Mouse (Mus musculus): ENCODE measurements around the gene Elf4. TPM values are rescaled to one million over a fixed set of nuclear protein-coding genes. Genes with fewer than 3 reads are reported as not detected.
"Not testable (repeated sequence)": the region's sequence is repeated elsewhere in the genome, so short reads cannot be mapped to it uniquely, and the experiment has no call there.

The Elf4 gene
- polyA plus RNA-seq, 1 experiment from 2014 or later = 1.6 TPM

- Histone ChIP-seq H3K27me3 (peaks cover 42% of the 10 kb centered on the region), H3K4me1 (no peaks in the 10 kb centered on the region), H3K27ac (no peak overlapping the region), H3K4me3 (replicated peaks) (peak overlapping the region; percentile 41), H3K9ac (no peak overlapping the region), H3K9me3 (no peaks in the 10 kb centered on the region), H3K4me2 (peak overlapping the region; percentile 51), H3K36me3 (replicated peaks) (no peaks in the 10 kb centered on the region)
- 30% methylated on average over 21 of the region's 21 CpGs for WGBS
- 0 out of 2 replicates have a peak, but pooled peaks have one; percentile 36 for ATAC-seq (ENCODE audit: low FRiP score)
Measured at GRCm38 (mm10) chrX:48454495-48454878, 8.4 kb downstream of the Elf4 start.

DNA sequence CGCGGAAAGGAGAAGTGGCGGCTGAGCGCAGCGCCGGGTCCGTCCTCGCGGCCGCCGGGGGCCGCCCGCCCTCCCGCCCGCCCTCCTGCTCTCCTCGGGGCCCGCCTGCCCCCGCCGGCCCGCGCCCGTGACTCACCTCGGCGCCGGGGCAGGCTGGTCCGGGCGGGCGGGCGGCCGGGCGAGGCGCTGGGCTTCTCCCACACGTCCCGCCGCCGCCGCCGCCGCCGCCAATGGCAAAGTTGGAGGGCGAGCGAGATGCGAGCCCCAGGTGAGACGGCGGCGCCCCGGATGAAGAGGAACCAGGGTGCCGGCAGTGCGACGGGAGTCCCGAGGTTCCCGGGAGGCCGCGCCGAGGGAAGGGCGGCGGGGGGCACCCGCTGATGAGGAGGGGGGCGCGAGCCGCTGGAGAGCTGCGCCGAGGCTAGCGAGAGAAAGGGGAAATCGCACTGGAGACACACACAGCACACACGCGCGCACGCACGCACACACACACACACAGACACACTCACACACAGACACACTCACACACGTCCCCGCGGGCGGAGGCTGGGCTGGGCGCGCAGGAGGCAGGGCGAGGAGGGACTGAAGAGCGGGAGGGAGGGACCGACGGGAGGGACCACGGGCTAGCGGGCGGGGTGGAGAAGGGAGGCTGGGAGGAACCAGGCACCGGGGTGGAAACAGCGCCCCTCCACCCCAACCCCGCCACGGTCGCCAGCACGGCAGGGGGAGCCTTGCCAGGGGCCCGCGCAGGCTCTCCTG lies 9.0 kb downstream of the Elf4 start:
- 19% methylated on average over 42 of the region's 91 CpGs for WGBS
- Histone ChIP-seq H3K4me2 (peak overlapping the region; percentile 51), H3K4me3 (replicated peaks) (peak overlapping the region; percentile 41), H3K27ac (no peak overlapping the region), H3K4me1 (no peaks in the 10 kb centered on the region), H3K9ac (no peak overlapping the region; the same call in 1 of the 2 replicates), H3K27me3 (peaks cover 42% of the 10 kb centered on the region), H3K36me3 (replicated peaks) (no peaks in the 10 kb centered on the region), H3K9me3 (no peaks in the 10 kb centered on the region)
- ATAC-seq (ENCODE audit: low FRiP score) = peak; percentile 65; the same call in 1 of the 2 replicates

GRCm38 (mm10) chrX:48452931-48453673 lies 9.8 kb downstream of the Elf4 start:
- WGBS = 17% methylated on average over 42 of the region's 71 CpGs
- Histone ChIP-seq H3K9me3 (no peaks in the 10 kb centered on the region), H3K9ac (no peak overlapping the region), H3K36me3 (replicated peaks) (no peaks in the 10 kb centered on the region), H3K27me3 (peaks cover 42% of the 10 kb centered on the region), H3K4me3 (replicated peaks) (peak overlapping the region; percentile 41), H3K27ac (no peak overlapping the region), H3K4me2 (peak overlapping the region; percentile 51), H3K4me1 (no peaks in the 10 kb centered on the region)
- no peak; the same call in 1 of the 2 replicates for ATAC-seq (ENCODE audit: low FRiP score)

GRCm38 (mm10) chrX:48452231-48452890 lies 10.6 kb downstream of the Elf4 start:
- no peak for ATAC-seq (ENCODE audit: low FRiP score)
- Histone ChIP-seq H3K4me2 (peak overlapping the region; percentile 51), H3K4me1 (no peaks in the 10 kb centered on the region), H3K9me3 (no peaks in the 10 kb centered on the region), H3K4me3 (replicated peaks) (peak overlapping the region; percentile 41), H3K27ac (no peak overlapping the region), H3K9ac (no peak overlapping the region), H3K27me3 (peaks cover 42% of the 10 kb centered on the region), H3K36me3 (replicated peaks) (no peaks in the 10 kb centered on the region)
- WGBS = 39% methylated on average over 9 of the region's 9 CpGs

DNA sequence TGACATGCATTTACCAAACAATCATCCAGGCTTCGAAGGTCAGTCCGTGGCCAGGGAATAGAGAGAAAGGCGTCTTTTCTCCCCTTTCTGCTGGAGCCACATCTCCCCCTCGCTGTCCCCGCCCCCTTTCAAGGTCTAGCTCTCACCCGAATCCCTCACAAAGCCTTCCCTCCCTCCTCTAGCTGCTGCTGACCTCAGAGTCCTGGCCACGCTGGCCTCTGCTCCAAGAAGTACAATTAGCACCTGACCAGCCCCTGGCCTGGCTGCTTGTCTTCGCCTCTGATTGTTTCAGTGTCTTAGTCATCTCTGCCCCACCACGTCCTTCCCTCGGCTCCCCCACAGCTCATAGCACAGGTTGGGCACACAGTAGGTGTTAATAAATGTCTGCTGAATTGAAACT lies 13.3 kb downstream of the Elf4 start:
- no peaks in the 10 kb centered on the region for H3K4me1 ChIP-seq
- H3K9me3 ChIP-seq = no peaks in the 10 kb centered on the region
- ATAC-seq (ENCODE audit: low FRiP score) = peak; percentile 11; the same call in 1 of the 2 replicates
- no peak overlapping the region; the same call in 1 of the 2 replicates for H3K4me2 ChIP-seq
- no peak overlapping the region for H3K4me3 ChIP-seq (replicated peaks)
- 31% methylated on average over 10 of the region's 10 CpGs for WGBS
- H3K36me3 ChIP-seq (replicated peaks) = no peaks in the 10 kb centered on the region
- H3K27me3 ChIP-seq = peaks cover 31% of the 10 kb centered on the region
- H3K27ac ChIP-seq = no peak overlapping the region
- no peak overlapping the region for H3K9ac ChIP-seq

GRCm38 (mm10) chrX:48444677-48445076 lies 18.3 kb downstream of the Elf4 start:
- H3K27ac ChIP-seq = no peak overlapping the region
- no peaks in the 10 kb centered on the region for H3K9me3 ChIP-seq
- H3K27me3 ChIP-seq = no peaks in the 10 kb centered on the region
- ATAC-seq (ENCODE audit: low FRiP score) = no peak
- no peak overlapping the region for H3K9ac ChIP-seq
- H3K4me1 ChIP-seq = no peaks in the 10 kb centered on the region
- no peaks in the 10 kb centered on the region for H3K36me3 ChIP-seq (replicated peaks)
- no peak overlapping the region for H3K4me2 ChIP-seq
- H3K4me3 ChIP-seq (replicated peaks) = no peak overlapping the region
- WGBS = 89% methylated on average over 4 of the region's 4 CpGs

GRCm38 (mm10) chrX:48441954-48442353 lies 21.0 kb downstream of the Elf4 start:
- Histone ChIP-seq H3K4me1 (no peaks in the 10 kb centered on the region), H3K27ac (no peak overlapping the region), H3K36me3 (replicated peaks) (no peaks in the 10 kb centered on the region), H3K4me2 (no peak overlapping the region), H3K9me3 (no peaks in the 10 kb centered on the region), H3K27me3 (no peaks in the 10 kb centered on the region), H3K9ac (no peak overlapping the region), H3K4me3 (replicated peaks) (no peak overlapping the region)
- WGBS = 91% methylated on average over 7 of the region's 7 CpGs
- ATAC-seq (ENCODE audit: low FRiP score) = no peak

DNA sequence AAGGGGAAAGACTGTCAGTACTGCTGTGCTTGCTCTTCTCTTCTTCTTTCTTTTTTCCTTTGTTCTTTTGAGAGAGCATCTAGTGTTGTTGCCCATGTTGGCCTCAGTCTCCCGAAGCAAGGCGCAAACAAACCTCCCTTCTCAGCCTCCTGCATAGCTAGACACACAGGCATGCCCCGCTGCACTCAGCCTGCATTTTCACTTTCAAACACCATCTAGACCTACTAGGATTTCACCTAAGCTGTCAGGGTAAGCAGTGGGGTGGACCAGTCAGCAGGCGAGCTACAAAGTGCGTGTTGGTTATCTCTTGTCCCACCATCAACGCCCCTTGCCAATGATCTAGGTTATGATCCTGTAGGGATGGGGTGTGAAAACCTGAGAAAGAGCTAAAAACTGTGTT lies 21.4 kb downstream of the Elf4 start:
- ATAC-seq (ENCODE audit: low FRiP score) = no peak
- no peaks in the 10 kb centered on the region for H3K27me3 ChIP-seq
- H3K4me3 ChIP-seq (replicated peaks) = no peak overlapping the region
- H3K9ac ChIP-seq = no peak overlapping the region
- H3K9me3 ChIP-seq = no peaks in the 10 kb centered on the region
- no peak overlapping the region for H3K4me2 ChIP-seq
- H3K27ac ChIP-seq = no peak overlapping the region
- no peaks in the 10 kb centered on the region for H3K36me3 ChIP-seq (replicated peaks)
- H3K4me1 ChIP-seq = no peaks in the 10 kb centered on the region
- WGBS = 91% methylated on average over 6 of the region's 6 CpGs

DNA sequence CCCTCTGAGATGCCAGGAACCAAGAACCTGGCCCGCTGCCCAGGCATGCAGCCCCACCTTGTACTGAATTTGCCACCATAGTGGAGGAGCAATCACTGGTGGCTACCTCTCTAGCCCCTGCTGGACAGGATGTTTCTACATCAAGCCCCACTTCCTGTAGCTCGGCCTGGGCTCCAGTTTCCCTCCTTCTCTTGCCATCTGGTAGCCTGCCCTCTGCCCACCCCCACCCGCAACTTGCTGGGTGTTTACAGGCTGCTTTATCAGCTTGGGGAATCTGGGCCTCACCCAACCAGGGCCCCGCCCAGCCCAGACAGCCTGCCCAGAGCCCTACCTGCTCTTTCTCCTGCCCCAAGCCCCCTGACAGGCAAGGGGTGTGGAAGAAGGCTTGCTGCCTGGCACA lies 23.9 kb downstream of the Elf4 start:
- Histone ChIP-seq H3K9me3 (no peaks in the 10 kb centered on the region), H3K36me3 (replicated peaks) (no peaks in the 10 kb centered on the region), H3K4me2 (no peak overlapping the region), H3K4me3 (replicated peaks) (no peak overlapping the region), H3K27me3 (no peaks in the 10 kb centered on the region), H3K27ac (no peak overlapping the region), H3K4me1 (no peaks in the 10 kb centered on the region), H3K9ac (no peak overlapping the region)
- ATAC-seq (ENCODE audit: low FRiP score) = no peak
- 85% methylated on average over 4 of the region's 4 CpGs for WGBS

GRCm38 (mm10) chrX:48436082-48436481 lies 26.9 kb downstream of the Elf4 start:
- H3K27ac ChIP-seq; H3K4me2 ChIP-seq; H3K9me3 ChIP-seq; H3K4me3 ChIP-seq (replicated peaks); H3K27me3 ChIP-seq; H3K4me1 ChIP-seq; ATAC-seq (ENCODE audit: low FRiP score); H3K36me3 ChIP-seq (replicated peaks); H3K9ac ChIP-seq: not testable (repeated sequence)
- WGBS = 84% methylated on average over 6 of the region's 7 CpGs

DNA sequence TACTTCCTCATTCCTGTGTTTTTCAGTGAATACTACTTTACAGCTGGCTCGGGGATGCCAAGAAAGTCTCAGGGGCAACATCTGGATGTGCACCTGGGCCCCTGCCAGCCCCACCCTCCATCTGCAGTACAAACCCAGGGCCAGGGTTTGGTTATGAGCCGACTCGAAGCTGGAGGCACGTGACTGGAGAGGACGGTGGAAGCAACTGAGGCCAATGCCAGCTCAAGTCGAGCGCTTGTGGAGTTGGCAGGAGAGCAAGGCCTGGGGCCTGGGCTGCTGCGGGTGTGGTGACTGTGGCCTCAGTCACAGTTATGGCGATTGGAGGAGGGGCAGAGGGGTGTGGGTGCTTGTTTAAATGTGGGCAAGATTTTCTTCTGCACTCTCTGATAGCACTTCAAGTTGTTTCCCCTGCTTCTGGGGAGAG lies 27.4 kb downstream of the Elf4 start:
- 84% methylated on average over 9 of the region's 9 CpGs for WGBS
- no peak overlapping the region for H3K9ac ChIP-seq
- H3K4me3 ChIP-seq (replicated peaks) = no peak overlapping the region
- no peak for ATAC-seq (ENCODE audit: low FRiP score)
- no peaks in the 10 kb centered on the region for H3K36me3 ChIP-seq (replicated peaks)
- no peaks in the 10 kb centered on the region for H3K4me1 ChIP-seq
- no peak overlapping the region for H3K4me2 ChIP-seq
- H3K27me3 ChIP-seq = no peaks in the 10 kb centered on the region
- H3K9me3 ChIP-seq = no peaks in the 10 kb centered on the region
- no peak overlapping the region for H3K27ac ChIP-seq

GRCm38 (mm10) chrX:48434251-48434650 lies 28.7 kb downstream of the Elf4 start:
- no peaks in the 10 kb centered on the region for H3K27me3 ChIP-seq
- H3K4me3 ChIP-seq (replicated peaks) = no peak overlapping the region
- WGBS = 82% methylated on average over 1 of the region's 1 CpGs
- H3K27ac ChIP-seq = no peak overlapping the region
- no peak for ATAC-seq (ENCODE audit: low FRiP score)
- no peaks in the 10 kb centered on the region for H3K9me3 ChIP-seq
- H3K9ac ChIP-seq = no peak overlapping the region
- H3K4me1 ChIP-seq = no peaks in the 10 kb centered on the region
- H3K4me2 ChIP-seq = no peak overlapping the region
- H3K36me3 ChIP-seq (replicated peaks) = no peaks in the 10 kb centered on the region

All from forebrain, embryonic 12.5 days (tissue).